Mouse (Mus musculus): ENCODE measurements around the gene Spata2l.
"Not testable (repeated sequence)": the region's sequence is repeated elsewhere in the genome, so short reads cannot be mapped to it uniquely, and the experiment has no call there.

The Spata2l gene

GRCm38 (mm10) chr8:123235520-123236497 is at the start of gene Spata2l:
Spata2l (minus strand) TSS chr8:123236233.
- DNase-seq (ENCODE audit: low spot score) = peak; percentile 80

- no peak for DNase-seq (ENCODE audit: low spot score)
Observed at GRCm38 (mm10) chr8:123284493-123284892, 48.5 kb upstream of the Spata2l start.

- peak; percentile 55 for DNase-seq (ENCODE audit: low spot score)
Observed at GRCm38 (mm10) chr8:123283991-123284390, 48.0 kb upstream of the Spata2l start.

- DNase-seq (ENCODE audit: low spot score) = not testable (repeated sequence)
Observed at GRCm38 (mm10) chr8:123282994-123283393, 47.0 kb upstream of the Spata2l start.

GRCm38 (mm10) chr8:123280302-123281094 is 44.5 kb upstream of the Spata2l start:
- DNase-seq (ENCODE audit: low spot score) = no peak

GRCm38 (mm10) chr8:123279828-123280227 is 43.8 kb upstream of the Spata2l start:
- DNase-seq (ENCODE audit: low spot score) = no peak

- no peak for DNase-seq (ENCODE audit: low spot score)
Observed at GRCm38 (mm10) chr8:123278445-123278844, 42.4 kb upstream of the Spata2l start.

- no peak for DNase-seq (ENCODE audit: low spot score)
Observed at GRCm38 (mm10) chr8:123275096-123275495, 39.1 kb upstream of the Spata2l start.

- no peak for DNase-seq (ENCODE audit: low spot score)
Observed at GRCm38 (mm10) chr8:123274447-123274846, 38.4 kb upstream of the Spata2l start.

- no peak for DNase-seq (ENCODE audit: low spot score)
Observed at GRCm38 (mm10) chr8:123271901-123272300, 35.9 kb upstream of the Spata2l start.

- no peak for DNase-seq (ENCODE audit: low spot score)
Observed at GRCm38 (mm10) chr8:123271147-123271546, 35.1 kb upstream of the Spata2l start.

GRCm38 (mm10) chr8:123267926-123268656 is 32.1 kb upstream of the Spata2l start:
- DNase-seq (ENCODE audit: low spot score) = no peak

- DNase-seq (ENCODE audit: low spot score) = not testable (repeated sequence)
Observed at GRCm38 (mm10) chr8:123257593-123257992, 21.6 kb upstream of the Spata2l start.

- DNase-seq (ENCODE audit: low spot score) = no peak
Observed at GRCm38 (mm10) chr8:123257114-123257513, 21.1 kb upstream of the Spata2l start.

- DNase-seq (ENCODE audit: low spot score) = peak; percentile 74
Observed at GRCm38 (mm10) chr8:123255170-123255569, 19.1 kb upstream of the Spata2l start.

- DNase-seq (ENCODE audit: low spot score) = peak; percentile 95
Observed at GRCm38 (mm10) chr8:123254099-123254885, 18.3 kb upstream of the Spata2l start, which contains the start of the genes Zfp276 and Vps9d1. Zfp276 (plus strand) TSS chr8:123254195. Vps9d1 (minus strand) TSS chr8:123254348.

- DNase-seq (ENCODE audit: low spot score) = peak; percentile 81
Observed at GRCm38 (mm10) chr8:123253451-123254098, 17.5 kb upstream of the Spata2l start.

- no peak for DNase-seq (ENCODE audit: low spot score)
Observed at GRCm38 (mm10) chr8:123252925-123253324, 16.9 kb upstream of the Spata2l start.

GRCm38 (mm10) chr8:123250940-123251339 is 14.9 kb upstream of the Spata2l start:
- DNase-seq (ENCODE audit: low spot score) = no peak

GRCm38 (mm10) chr8:123248596-123248995 is 12.6 kb upstream of the Spata2l start:
- no peak for DNase-seq (ENCODE audit: low spot score)
